Mouse (Mus musculus) liver, postnatal 0 days (tissue): ENCODE data around the gene Frmpd3.
"Not testable (repeated sequence)": the region's sequence is repeated elsewhere in the genome, so short reads cannot be mapped to it uniquely, and the experiment has no call there.

Experiments
- CTCF ChIP-seq: sonication (generic); IDR thresholded peaks from 2 replicates; pipeline ENCODE4 v1.5.1; 2016; ENCODE audit warnings: antibody characterized with exemption, low read depth
- EP300 ChIP-seq: IDR thresholded peaks from 2 replicates; pipeline ENCODE4 v1.6.1; 2016; ENCODE audit warnings: antibody characterized with exemption, low read depth, mild to moderate bottlenecking

- not testable (repeated sequence) for TF ChIP-seq CTCF, EP300
These were observed 21.4 kb upstream of the Frmpd3 start for GRCm38 (mm10) chrX:140320671-140321070.
